Mouse (Mus musculus): ENCODE measurements around the gene Arid3c.

- TF ChIP-seq CTCF (IDR thresholded peaks at IDR 0.05), result peak; percentile 77
- TF ChIP-seq EP300 (IDR thresholded peaks at IDR 0.05), result no peak
These were observed 23.9 kb downstream of the Arid3c start for GRCm38 (mm10) chr4:41707011-41707535.

Data from lung, postnatal 0 days (tissue).